Mouse (Mus musculus) liver, embryonic 14.5 days (tissue): ENCODE results near the gene Pemt.

ENCODE experiments used
- CTCF ChIP-seq: IDR thresholded peaks from 2 replicates; pipeline ENCODE4 v1.5.1; 2016; ENCODE audit warnings: antibody characterized with exemption, low read depth, control low read depth
- EP300 ChIP-seq: IDR thresholded peaks from 2 replicates; pipeline ENCODE4 v1.6.1; 2016; ENCODE audit warnings: antibody characterized with exemption, low read depth

DNA sequence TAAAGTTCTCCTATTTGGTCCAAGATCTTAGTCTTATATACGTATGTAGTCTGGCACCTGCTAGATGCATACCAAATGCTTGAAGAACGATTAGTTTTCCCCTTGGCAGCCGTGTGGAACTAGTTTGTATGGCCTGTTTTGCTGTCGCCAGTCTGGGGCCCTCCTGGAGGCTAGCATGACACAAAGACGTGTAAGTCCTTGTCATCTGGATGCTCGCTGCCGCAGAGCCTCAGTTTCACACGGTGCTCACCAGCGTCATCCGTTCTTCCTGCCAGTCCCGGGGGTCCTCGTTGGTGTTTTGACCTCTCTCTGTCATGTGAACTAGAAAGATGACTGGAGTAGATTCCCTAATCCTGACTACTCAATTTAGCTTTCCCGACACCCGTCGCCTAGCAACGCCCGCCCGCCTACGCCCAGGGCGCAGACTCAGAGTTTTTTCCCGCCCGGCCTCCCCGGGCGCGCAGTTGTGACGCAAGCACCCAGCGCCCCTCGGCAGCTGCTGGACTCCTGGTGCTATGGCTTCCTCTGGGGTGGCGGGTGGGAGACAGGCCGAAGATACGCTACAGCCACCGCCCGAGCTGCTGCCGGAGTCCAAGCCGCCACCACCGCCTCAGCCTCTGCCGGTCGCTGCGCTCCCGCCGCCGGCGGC lies 98.4 kb downstream of the Pemt start, which contains the start of gene Med9:
- no peak for TF ChIP-seq CTCF
- no peak for TF ChIP-seq EP300
